Mouse (Mus musculus) CH12.LX (cell line): ENCODE measurements at regions not wholly inside any gene's neighbourhood (a gene's known extent, or its start where the extent isn't known, plus 50 kb on each side); places are given as distances from the start of the nearest gene placed in this dataset.

Experiments used
- CTCF ChIP-seq, 2 experiments: IDR thresholded peaks in 1 of 2; conservative IDR thresholded peaks in 1 of 2; 2 replicates each; pipeline ENCODE4 v1.5.1; 2011 to 2012; ENCODE audit warnings: low read depth in 2 of 2, low read length in 2 of 2, improper control_type of control experiment in 1 of 2, inconsistent platforms in 1 of 2, mild to moderate bottlenecking in 1 of 2, moderate library complexity in 1 of 2
- MAFK ChIP-seq: IDR thresholded peaks from 2 replicates; pipeline ENCODE4 v1.6.1; 2011; ENCODE audit warnings: low read length, improper control_type of control experiment; ENCODE audit not compliant: insufficient replicate concordance
- RCOR1 ChIP-seq: conservative IDR thresholded peaks from 2 replicates; pipeline ENCODE4 v1.6.1; 2012; ENCODE audit warnings: low read depth, mild to moderate bottlenecking, inconsistent platforms, low read length, improper control_type of control experiment
- ZC3H11A ChIP-seq: IDR thresholded peaks from 2 replicates; pipeline ENCODE4 v1.6.1; 2012; ENCODE audit warnings: low read depth, mild to moderate bottlenecking, inconsistent platforms, low read length, improper control_type of control experiment
- ZKSCAN1 ChIP-seq: IDR thresholded peaks from 2 replicates; pipeline ENCODE4 v1.6.1; 2012; ENCODE audit warnings: low read depth, inconsistent platforms, low read length, improper control_type of control experiment, borderline replicate concordance

- TF ChIP-seq ZC3H11A (no peak), ZKSCAN1 (no peak), CTCF (conservative IDR thresholded peaks at IDR 0.05 in 1 of 2, IDR thresholded peaks at IDR 0.05 in 1 of 2; ENCODE audit: low read depth in 2 of 2, low read length in 2 of 2) (no peak), MAFK (no peak), RCOR1 (no peak)
These were observed 76.3 kb upstream of the Hk2 start for GRCm38 (mm10) chr6:82850556-82850955.
